Mouse (Mus musculus) neural tube, embryonic 11.5 days (tissue): ENCODE measurements around the gene Ptprg. TPM values are rescaled to one million over a fixed set of nuclear protein-coding genes. Genes with fewer than 3 reads are reported as not detected.

Experiments used
- ATAC-seq: fragments of 200-750 bp; cut with Nextera tagmentation; 2 replicates; pipeline ENCODE4 v1.8.0; 2017; ENCODE audit warnings: moderate number of reproducible peaks, mild to moderate bottlenecking, moderate TSS enrichment, moderate library complexity; ENCODE audit not compliant: insufficient read depth, low FRiP score, low TSS enrichment
- DNase-seq: peaks from one replicate; pipeline ENCODE4 v3.0.0-alpha.2; 2015; ENCODE audit warnings: low spot score
- H3K27ac ChIP-seq: fragments of 300-500 bp; sonication (generic); 2 replicates; pipeline ENCODE4 v1.5.1; 2014; ENCODE audit warnings: low read depth, mild to moderate bottlenecking, low read length
- H3K27me3 ChIP-seq: fragments of 300-500 bp; sonication (generic); 2 replicates; pipeline ENCODE4 v1.6.1; 2014; ENCODE audit warnings: mild to moderate bottlenecking, low read length, mixed read lengths; ENCODE audit not compliant: control insufficient read depth, insufficient read depth
- H3K36me3 ChIP-seq: fragments of 300-500 bp; sonication (generic); 2 replicates; pipeline ENCODE4 v1.6.1; 2014; ENCODE audit warnings: mild to moderate bottlenecking, low read length, moderate library complexity, mixed read lengths; ENCODE audit not compliant: control insufficient read depth, insufficient read depth
- H3K4me1 ChIP-seq: fragments of 300-500 bp; sonication (generic); 2 replicates; pipeline ENCODE4 v1.6.1; 2014; ENCODE audit warnings: low read length, mixed read lengths; ENCODE audit not compliant: control insufficient read depth, insufficient read depth
- H3K4me2 ChIP-seq: fragments of 300-500 bp; sonication (generic); 2 replicates; pipeline ENCODE4 v1.6.1; 2014; ENCODE audit warnings: low read depth, mild to moderate bottlenecking, moderate library complexity
- H3K4me3 ChIP-seq: fragments of 300-500 bp; sonication (generic); 2 replicates; pipeline ENCODE4 v1.5.1; 2014; ENCODE audit warnings: low read depth, low read length
- H3K9ac ChIP-seq: fragments of 300-500 bp; sonication (generic); 2 replicates; pipeline ENCODE4 v1.6.1; 2014; ENCODE audit warnings: mild to moderate bottlenecking, low read length
- H3K9me3 ChIP-seq: fragments of 300-500 bp; sonication (generic); 2 replicates; pipeline ENCODE4 v1.6.1; 2016; ENCODE audit warnings: low read length; ENCODE audit not compliant: control insufficient read depth
- WGBS: fragments of 180-500 bp; shearing (Covaris S2); extraction: QIAGEN DNeasy Blood & Tissue Kit; methylation state at CpG from one replicate; pipeline ENCODE4 v1.1.7; 2014; 5-methylcytosine and 5-hydroxymethylcytosine counted together
- polyA plus RNA-seq: library from polyadenylated mRNA; unstranded; fragments of >200 nt; fragmentation: Nextera tagmentation; extraction: Ambion mirVana; gene quantifications from 2 replicates; pipeline ENCODE4 v1.2.1, GENCODE M21; 2014

Ptprg gene
- polyA plus RNA-seq, 1 experiment from 2014 or later = 40.8 TPM

DNA sequence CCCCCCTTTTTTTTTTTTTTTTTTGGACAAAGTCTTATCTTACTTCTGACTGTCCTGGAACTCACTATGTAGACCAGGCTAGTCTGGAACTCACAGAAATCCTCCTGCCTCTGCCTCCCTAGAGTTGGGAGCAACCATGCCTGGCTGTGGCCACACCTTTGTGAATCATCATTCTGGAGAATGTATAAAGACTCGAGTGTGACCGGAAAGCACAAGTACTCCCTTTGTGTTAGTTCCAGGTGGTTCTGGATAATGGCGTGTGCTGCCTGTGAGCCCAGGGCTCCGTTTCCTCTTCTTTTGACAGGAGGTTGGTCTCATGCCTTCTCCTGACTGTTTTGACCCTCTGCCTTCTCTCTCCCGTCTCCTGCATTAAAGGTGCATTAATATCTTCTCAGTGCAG, 41.0 kb downstream of the Ptprg start:
- no peaks in the 10 kb centered on the region for H3K9me3 ChIP-seq
- no peak overlapping the region for H3K4me3 ChIP-seq
- H3K36me3 ChIP-seq = no peaks in the 10 kb centered on the region
- ATAC-seq (no peak), DNase-seq (no peak)
- H3K27ac ChIP-seq = no peak overlapping the region
- H3K4me2 ChIP-seq = no peak overlapping the region
- no peaks in the 10 kb centered on the region for H3K27me3 ChIP-seq
- H3K9ac ChIP-seq = no peak overlapping the region
- H3K4me1 ChIP-seq = no peaks in the 10 kb centered on the region
- WGBS = 91% methylated on average over 5 of the region's 5 CpGs

GRCm38 (mm10) chr14:11604133-11604865, 51.0 kb downstream of the Ptprg start:
- 71% methylated on average over 8 of the region's 8 CpGs for WGBS
- H3K4me1 ChIP-seq = no peaks in the 10 kb centered on the region
- DNase-seq (no peak), ATAC-seq (no peak)
- H3K27ac ChIP-seq = no peak overlapping the region
- H3K9me3 ChIP-seq = no peaks in the 10 kb centered on the region
- no peak overlapping the region for H3K4me2 ChIP-seq
- H3K4me3 ChIP-seq = no peak overlapping the region
- no peaks in the 10 kb centered on the region for H3K27me3 ChIP-seq
- no peaks in the 10 kb centered on the region for H3K36me3 ChIP-seq
- no peak overlapping the region for H3K9ac ChIP-seq

GRCm38 (mm10) chr14:11608366-11608765, 55.0 kb downstream of the Ptprg start:
- Histone ChIP-seq H3K27me3 (no peaks in the 10 kb centered on the region), H3K27ac (no peak overlapping the region), H3K4me2 (no peak overlapping the region), H3K9ac (no peak overlapping the region), H3K4me3 (no peak overlapping the region), H3K36me3 (no peaks in the 10 kb centered on the region), H3K9me3 (no peaks in the 10 kb centered on the region), H3K4me1 (no peaks in the 10 kb centered on the region)
- ATAC-seq (no peak), DNase-seq (no peak)
- 58% methylated on average over 8 of the region's 8 CpGs for WGBS

- Histone ChIP-seq H3K36me3 (no peaks in the 10 kb centered on the region), H3K4me3 (no peak overlapping the region), H3K4me1 (no peaks in the 10 kb centered on the region), H3K27me3 (no peaks in the 10 kb centered on the region), H3K9ac (no peak overlapping the region), H3K4me2 (no peak overlapping the region), H3K27ac (no peak overlapping the region), H3K9me3 (no peaks in the 10 kb centered on the region)
- ATAC-seq (no peak), DNase-seq (no peak)
- 90% methylated on average over 7 of the region's 7 CpGs for WGBS
These were observed 56.7 kb downstream of the Ptprg start for GRCm38 (mm10) chr14:11609857-11610582.

DNA sequence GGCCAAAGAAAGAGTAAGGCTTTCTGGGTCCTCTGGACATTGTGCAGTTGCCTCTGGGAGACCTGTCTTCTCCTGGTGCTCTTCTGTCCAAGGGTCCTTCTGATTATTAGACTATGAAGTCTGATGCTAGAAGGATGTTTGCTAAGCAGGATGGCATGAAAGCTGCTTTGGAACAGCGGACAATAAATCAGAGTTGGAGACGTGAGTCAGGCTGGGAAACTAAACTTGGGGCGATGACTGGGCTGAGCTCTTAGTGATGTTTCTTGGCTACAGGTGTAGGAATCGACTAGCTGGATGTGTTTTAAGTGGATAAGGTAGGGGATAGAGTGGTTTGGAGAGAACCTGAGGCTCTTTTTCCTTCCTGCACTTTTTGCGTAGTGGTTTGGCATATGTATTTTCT, 59.1 kb downstream of the Ptprg start:
- ATAC-seq = no peak
- Histone ChIP-seq H3K4me1 (no peaks in the 10 kb centered on the region), H3K9me3 (no peaks in the 10 kb centered on the region), H3K9ac (no peak overlapping the region), H3K27ac (no peak overlapping the region), H3K4me3 (no peak overlapping the region), H3K36me3 (no peaks in the 10 kb centered on the region), H3K27me3 (no peaks in the 10 kb centered on the region), H3K4me2 (no peak overlapping the region)
- DNase-seq = no peak
- 88% methylated on average over 5 of the region's 5 CpGs for WGBS

DNA sequence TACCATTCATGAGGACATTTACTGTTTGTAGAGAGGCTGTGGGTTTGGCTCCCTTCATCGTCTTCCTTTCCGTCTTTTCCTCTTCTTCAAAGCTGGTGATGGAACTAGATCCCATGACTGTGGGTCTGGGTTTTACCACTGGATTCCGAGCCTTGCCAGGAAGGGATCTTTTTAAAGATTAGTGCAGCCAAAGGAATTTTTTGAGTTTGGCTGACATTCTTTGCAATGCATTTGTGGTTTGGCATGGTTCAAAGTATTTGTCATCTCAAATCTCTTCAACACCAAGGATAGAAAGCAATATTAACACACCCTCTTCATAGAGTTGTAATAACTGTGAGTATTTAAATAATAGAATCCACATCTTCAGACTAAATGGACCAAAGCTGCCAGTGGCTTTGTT, 59.8 kb downstream of the Ptprg start:
- WGBS = 89% methylated on average over 3 of the region's 3 CpGs
- no peaks in the 10 kb centered on the region for H3K27me3 ChIP-seq
- H3K4me2 ChIP-seq = no peak overlapping the region
- ATAC-seq (no peak), DNase-seq (no peak)
- H3K36me3 ChIP-seq = no peaks in the 10 kb centered on the region
- H3K4me3 ChIP-seq = no peak overlapping the region
- no peak overlapping the region for H3K27ac ChIP-seq
- H3K9ac ChIP-seq = no peak overlapping the region
- no peaks in the 10 kb centered on the region for H3K4me1 ChIP-seq
- no peaks in the 10 kb centered on the region for H3K9me3 ChIP-seq

- H3K9ac ChIP-seq = no peak overlapping the region
- H3K4me1 ChIP-seq = peaks cover 4% of the 10 kb centered on the region
- no peaks in the 10 kb centered on the region for H3K9me3 ChIP-seq
- no peak overlapping the region for H3K4me3 ChIP-seq
- 78% methylated on average over 3 of the region's 3 CpGs for WGBS
- ATAC-seq (no peak), DNase-seq (no peak)
- no peak overlapping the region for H3K27ac ChIP-seq
- H3K4me2 ChIP-seq = no peak overlapping the region
- no peaks in the 10 kb centered on the region for H3K36me3 ChIP-seq
- H3K27me3 ChIP-seq = no peaks in the 10 kb centered on the region
These were observed 62.4 kb downstream of the Ptprg start for GRCm38 (mm10) chr14:11615697-11616096.

DNA sequence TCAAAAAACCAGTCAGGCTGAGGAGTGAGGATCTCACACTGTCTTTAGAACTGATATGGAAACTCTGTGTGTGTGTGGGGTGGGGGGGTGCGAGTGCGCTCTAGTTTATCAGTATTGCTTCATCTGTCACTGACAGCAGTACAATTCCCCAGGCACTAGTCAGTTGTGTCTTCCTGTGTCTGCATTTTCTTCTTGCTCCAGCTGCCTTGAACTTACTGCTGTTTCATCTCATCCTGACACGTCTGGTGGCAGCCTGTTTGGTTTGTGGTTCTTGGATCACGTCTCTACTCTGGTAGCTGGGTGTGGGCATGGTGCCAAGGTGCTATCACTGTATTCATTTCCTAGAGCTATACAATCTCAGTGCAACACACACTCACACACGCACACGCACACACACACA, 64.0 kb downstream of the Ptprg start:
- 79% methylated on average over 6 of the region's 6 CpGs for WGBS
- DNase-seq = no peak
- no peaks in the 10 kb centered on the region for H3K36me3 ChIP-seq
- no peaks in the 10 kb centered on the region for H3K9me3 ChIP-seq
- no peak overlapping the region for H3K9ac ChIP-seq
- H3K27ac ChIP-seq = no peak overlapping the region
- no peak for ATAC-seq
- peaks cover 12% of the 10 kb centered on the region for H3K4me1 ChIP-seq
- H3K27me3 ChIP-seq = no peaks in the 10 kb centered on the region
- H3K4me3 ChIP-seq = no peak overlapping the region
- H3K4me2 ChIP-seq = no peak overlapping the region

GRCm38 (mm10) chr14:11618140-11618705, 64.9 kb downstream of the Ptprg start:
- Histone ChIP-seq H3K9ac (no peak overlapping the region), H3K36me3 (no peaks in the 10 kb centered on the region), H3K27me3 (no peaks in the 10 kb centered on the region), H3K9me3 (no peaks in the 10 kb centered on the region), H3K4me3 (no peak overlapping the region), H3K4me2 (no peak overlapping the region), H3K4me1 (peaks cover 12% of the 10 kb centered on the region), H3K27ac (no peak overlapping the region)
- ATAC-seq (no peak), DNase-seq (no peak)
- WGBS = 75% methylated on average over 6 of the region's 6 CpGs
